ENCODE assay signal across 8 mouse cellular contexts in genomic region chr10:22579426-22579825, GRCm38 (mm10).
DNase-seq lines count a peak whose midpoint lies in the region; ATAC-seq and TF ChIP-seq lines count a peak whose summit lies in the region.
"Not testable (repeated sequence)": the region's sequence is repeated elsewhere in the genome, so short reads cannot be mapped to it uniquely, and the experiment has no call there.

No protein-coding gene starts in this region.

- WGBS in forebrain, postnatal 0 days: 16% methylated on average over 3 of the region's 3 CpGs
- WGBS in hindbrain, embryonic 15.5 days: 11% methylated on average over 3 of the region's 3 CpGs
- whole genome bisulfite sequencing in lung, postnatal 0 days: 20% methylated on average over 3 of the region's 3 CpGs

- H3K36me3 ChIP-seq in forebrain, postnatal 0 days (ENCODE audit: insufficient read depth); hindbrain, embryonic 15.5 days; lung, postnatal 0 days (ENCODE audit: insufficient read depth, low read length): not testable (repeated sequence)

- peak; percentile 78 for ATAC-seq in forebrain, postnatal 0 days
- ATAC-seq in hindbrain, embryonic 15.5 days (ENCODE audit: low FRiP score, low read depth): peak; percentile 86
- ATAC-seq in lung, postnatal 0 days: not testable (repeated sequence)

- H3K9me3 ChIP-seq in forebrain, postnatal 0 days (ENCODE audit: low read length); hindbrain, embryonic 15.5 days; lung, postnatal 0 days (ENCODE audit: low read length): not testable (repeated sequence)

- TF ChIP-seq CTCF in forebrain, postnatal 0 days (IDR thresholded peaks at IDR 0.05; ENCODE audit: low read depth): peak; percentile 81
- TF ChIP-seq CTCF in lung, postnatal 0 days (IDR thresholded peaks at IDR 0.05): peak; percentile 77

- not testable (repeated sequence) for H3K4me3 ChIP-seq in forebrain, postnatal 0 days (ENCODE audit: low read depth, low read length); hindbrain, embryonic 15.5 days; lung, postnatal 0 days (ENCODE audit: low read depth, low read length)

- H3K4me2 ChIP-seq in forebrain, postnatal 0 days (ENCODE audit: low read depth); hindbrain, embryonic 15.5 days; lung, postnatal 0 days (replicated peaks; ENCODE audit: low read depth, low read length): not testable (repeated sequence)

- DNase-seq in Muller cell, postnatal 12 days (ENCODE audit: inconsistent ontology term): peak; percentile 36
- peak; percentile 59 for DNase-seq in cerebellum, adult 8-10 months
- DNase-seq in forebrain, postnatal 0 days: peak; percentile 79
- peak; percentile 30 for DNase-seq in layer of hippocampus, adult 9-10 months (ENCODE audit: low spot score)
- peak; percentile 41 for DNase-seq in lung, postnatal 0 days (ENCODE audit: low spot score)
- peak; percentile 15 for DNase-seq in retina, adult 2 months (ENCODE audit: low read depth, low spot score)
- DNase-seq in thymus, postnatal 36 days: peak; percentile 14 to 15

- TF ChIP-seq EP300 in lung, postnatal 0 days (IDR thresholded peaks at IDR 0.05): not testable (repeated sequence)

- H3K27ac ChIP-seq in forebrain, postnatal 0 days (ENCODE audit: low read depth, low read length); hindbrain, embryonic 15.5 days (replicated peaks); lung, postnatal 0 days (ENCODE audit: low read length): not testable (repeated sequence)

- not testable (repeated sequence) for H3K4me1 ChIP-seq in forebrain, postnatal 0 days (ENCODE audit: insufficient read depth); hindbrain, embryonic 15.5 days (replicated peaks); lung, postnatal 0 days (ENCODE audit: insufficient read depth, low read depth, low read length)

- not testable (repeated sequence) for H3K9ac ChIP-seq in forebrain, postnatal 0 days; hindbrain, embryonic 15.5 days; lung, postnatal 0 days (replicated peaks; ENCODE audit: low read depth)

- not testable (repeated sequence) for H3K27me3 ChIP-seq in forebrain, postnatal 0 days (ENCODE audit: insufficient read depth, low read length); hindbrain, embryonic 15.5 days; lung, postnatal 0 days (replicated peaks; ENCODE audit: insufficient read depth, low read length)

Comparison
In these comparisons a context has a peak if more than half of its experiments do, and no peak if none do; other contexts are left out.
1. DNase-seq: peak in every context shown above with its lines; median percentile 79 in forebrain, postnatal 0 days; 59 in cerebellum, adult 8-10 months; 41 in lung, postnatal 0 days; 36 in Muller cell, postnatal 12 days; 30 in layer of hippocampus, adult 9-10 months; 15 in retina, adult 2 months; 14 in thymus, postnatal 36 days.